Mouse (Mus musculus) midbrain, embryonic 10.5 days (tissue): ENCODE data around the gene Lemd1. TPM values are rescaled to one million over a fixed set of nuclear protein-coding genes. Genes with fewer than 3 reads are reported as not detected.
"Not testable (repeated sequence)": the region's sequence is repeated elsewhere in the genome, so short reads cannot be mapped to it uniquely, and the experiment has no call there.

Source experiments
- DNase-seq: peaks from one replicate; pipeline ENCODE4 v3.0.0-alpha.2; 2017; ENCODE audit warnings: low spot score
- H3K27ac ChIP-seq: fragments of 300-500 bp; sonication (generic); replicated peaks from 2 replicates; pipeline ENCODE4 v1.5.1; 2016; ENCODE audit warnings: mild to moderate bottlenecking
- H3K27me3 ChIP-seq: fragments of 300-500 bp; sonication (generic); 2 replicates; pipeline ENCODE4 v1.6.1; 2016; ENCODE audit warnings: low read depth, mild to moderate bottlenecking; ENCODE audit not compliant: poor library complexity, severe bottlenecking
- H3K36me3 ChIP-seq: fragments of 300-500 bp; sonication (generic); 2 replicates; pipeline ENCODE4 v1.6.1; 2016; ENCODE audit warnings: mild to moderate bottlenecking, moderate library complexity
- H3K4me1 ChIP-seq: fragments of 300-500 bp; sonication (generic); 2 replicates; pipeline ENCODE4 v1.6.1; 2016
- H3K4me3 ChIP-seq: fragments of 300-500 bp; sonication (generic); 2 replicates; pipeline ENCODE4 v1.5.1; 2016; ENCODE audit warnings: mild to moderate bottlenecking, moderate library complexity
- H3K9me3 ChIP-seq: fragments of 300-500 bp; sonication (generic); replicated peaks from 2 replicates; pipeline ENCODE4 v1.6.1; 2016; ENCODE audit warnings: mild to moderate bottlenecking
- WGBS: fragments of 180-500 bp; shearing (Covaris S2); methylation state at CpG from one replicate; pipeline ENCODE4 v1.1.7; 2016; 5-methylcytosine and 5-hydroxymethylcytosine counted together
- polyA plus RNA-seq: library from polyadenylated mRNA; unstranded; fragments of >200 nt; fragmentation: Nextera tagmentation; extraction: Ambion mirVana; gene quantifications from 2 replicates; pipeline ENCODE4 v1.2.1, GENCODE M21; 2016

The Lemd1 gene
- polyA plus RNA-seq, 1 experiment from 2014 or later = 6.2 TPM

GRCm38 (mm10) chr1:132153691-132154090, 37.5 kb upstream of the Lemd1 start:
- Histone ChIP-seq H3K4me3 (no peak overlapping the region), H3K9me3 (no peaks in the 10 kb centered on the region), H3K27me3 (peaks cover 48% of the 10 kb centered on the region), H3K36me3 (no peaks in the 10 kb centered on the region), H3K27ac (peak overlapping the region; percentile 23; the same call in 1 of the 2 replicates), H3K4me1 (peaks cover 33% of the 10 kb centered on the region)
- WGBS = 6% methylated on average over 8 of the region's 8 CpGs
- DNase-seq = no peak

GRCm38 (mm10) chr1:132155737-132156136, 35.5 kb upstream of the Lemd1 start:
- H3K36me3 ChIP-seq = no peaks in the 10 kb centered on the region
- peaks cover 49% of the 10 kb centered on the region for H3K4me1 ChIP-seq
- H3K27ac ChIP-seq = peak overlapping the region; percentile 57; the same call in 1 of the 2 replicates
- H3K9me3 ChIP-seq = no peaks in the 10 kb centered on the region
- H3K4me3 ChIP-seq = peak overlapping the region; percentile 14; the same call in 1 of the 2 replicates
- peaks cover 62% of the 10 kb centered on the region for H3K27me3 ChIP-seq
- DNase-seq = peak; percentile 79
- WGBS = 8% methylated on average over 6 of the region's 6 CpGs

- peak; percentile 89 for DNase-seq
- 26% methylated on average over 14 of the region's 14 CpGs for WGBS
- peaks cover 57% of the 10 kb centered on the region for H3K4me1 ChIP-seq
- no peaks in the 10 kb centered on the region for H3K36me3 ChIP-seq
- H3K4me3 ChIP-seq = 0 out of 2 replicates have a peak overlapping the region, but pooled peaks have one; percentile 16
- H3K27ac ChIP-seq = peak overlapping the region; percentile 55; the same call in 1 of the 2 replicates
- H3K9me3 ChIP-seq = no peaks in the 10 kb centered on the region
- H3K27me3 ChIP-seq = peaks cover 59% of the 10 kb centered on the region
These were observed 34.0 kb upstream of the Lemd1 start for GRCm38 (mm10) chr1:132157016-132157781.

- Histone ChIP-seq H3K4me3 (0 out of 2 replicates have a peak overlapping the region, but pooled peaks have one; percentile 16), H3K27ac (peak overlapping the region; percentile 55; the same call in 1 of the 2 replicates), H3K27me3 (peaks cover 53% of the 10 kb centered on the region), H3K36me3 (no peaks in the 10 kb centered on the region), H3K4me1 (peaks cover 57% of the 10 kb centered on the region), H3K9me3 (no peaks in the 10 kb centered on the region)
- DNase-seq = no peak
- WGBS = 22% methylated on average over 7 of the region's 7 CpGs
These were observed 33.4 kb upstream of the Lemd1 start for GRCm38 (mm10) chr1:132157808-132158207.

- peaks cover 49% of the 10 kb centered on the region for H3K4me1 ChIP-seq
- H3K36me3 ChIP-seq = no peaks in the 10 kb centered on the region
- no peak overlapping the region; the same call in 1 of the 2 replicates for H3K27ac ChIP-seq
- DNase-seq = no peak
- no peak overlapping the region for H3K4me3 ChIP-seq
- no peaks in the 10 kb centered on the region for H3K9me3 ChIP-seq
- WGBS = 18% methylated on average over 2 of the region's 2 CpGs
- peaks cover 50% of the 10 kb centered on the region for H3K27me3 ChIP-seq
These were observed 32.5 kb upstream of the Lemd1 start for GRCm38 (mm10) chr1:132158741-132159140.

GRCm38 (mm10) chr1:132159681-132160080, 31.6 kb upstream of the Lemd1 start:
- no peak overlapping the region for H3K4me3 ChIP-seq
- no peaks in the 10 kb centered on the region for H3K9me3 ChIP-seq
- peaks cover 57% of the 10 kb centered on the region for H3K27me3 ChIP-seq
- 63% methylated on average over 4 of the region's 4 CpGs for WGBS
- H3K27ac ChIP-seq = peak overlapping the region; percentile 53; the same call in 1 of the 2 replicates
- no peak for DNase-seq
- no peaks in the 10 kb centered on the region for H3K36me3 ChIP-seq
- H3K4me1 ChIP-seq = peaks cover 53% of the 10 kb centered on the region

- 63% methylated on average over 7 of the region's 7 CpGs for WGBS
- Histone ChIP-seq H3K4me1 (peaks cover 55% of the 10 kb centered on the region), H3K9me3 (no peaks in the 10 kb centered on the region; the same call in 1 of the 2 replicates), H3K27me3 (peaks cover 57% of the 10 kb centered on the region), H3K36me3 (no peaks in the 10 kb centered on the region), H3K27ac (peak overlapping the region; percentile 55), H3K4me3 (no peak overlapping the region)
- DNase-seq = no peak
These were observed 29.9 kb upstream of the Lemd1 start for GRCm38 (mm10) chr1:132161211-132161880.

- 49% methylated on average over 9 of the region's 9 CpGs for WGBS
- not testable (repeated sequence) for H3K27ac ChIP-seq, H3K9me3 ChIP-seq, DNase-seq, H3K4me3 ChIP-seq, H3K36me3 ChIP-seq
- Histone ChIP-seq H3K4me1 (peaks cover 55% of the 10 kb centered on the region), H3K27me3 (peaks cover 62% of the 10 kb centered on the region)
These were observed 28.6 kb upstream of the Lemd1 start for GRCm38 (mm10) chr1:132162618-132163017.

- WGBS = 50% methylated on average over 13 of the region's 13 CpGs
- peak overlapping the region; percentile 50 for H3K27ac ChIP-seq
These were observed 26.3 kb upstream of the Lemd1 start for GRCm38 (mm10) chr1:132164780-132165518.

GRCm38 (mm10) chr1:132165859-132166258, 25.4 kb upstream of the Lemd1 start:
- Histone ChIP-seq H3K4me3 (no peak overlapping the region), H3K4me1 (peaks cover 51% of the 10 kb centered on the region), H3K27me3 (peaks cover 59% of the 10 kb centered on the region), H3K9me3 (no peaks in the 10 kb centered on the region; the same call in 1 of the 2 replicates), H3K36me3 (no peaks in the 10 kb centered on the region), H3K27ac (no peak overlapping the region)
- WGBS = 52% methylated on average over 3 of the region's 3 CpGs
- no peak for DNase-seq

More at GRCm38 (mm10) chr1:132164780-132165518, 26.3 kb upstream of the Lemd1 start:
- Histone ChIP-seq H3K4me1 (peaks cover 51% of the 10 kb centered on the region), H3K27me3 (peaks cover 60% of the 10 kb centered on the region), H3K36me3 (no peaks in the 10 kb centered on the region), H3K4me3 (no peak overlapping the region), H3K9me3 (no peaks in the 10 kb centered on the region; the same call in 1 of the 2 replicates)
- DNase-seq = no peak

- peak overlapping the region; percentile 34 for H3K4me3 ChIP-seq
- DNase-seq = peak; percentile 50
- WGBS = 11% methylated on average over 12 of the region's 12 CpGs
These were observed 23.0 kb upstream of the Lemd1 start for GRCm38 (mm10) chr1:132168115-132168767.

GRCm38 (mm10) chr1:132170698-132171097, 20.5 kb upstream of the Lemd1 start:
- DNase-seq = no peak
- Histone ChIP-seq H3K36me3 (no peaks in the 10 kb centered on the region), H3K4me1 (peaks cover 42% of the 10 kb centered on the region), H3K27ac (peak overlapping the region; percentile 57; the same call in 1 of the 2 replicates), H3K27me3 (peaks cover 39% of the 10 kb centered on the region), H3K4me3 (no peak overlapping the region), H3K9me3 (no peaks in the 10 kb centered on the region; the same call in 1 of the 2 replicates)
- 65% methylated on average over 6 of the region's 6 CpGs for WGBS

More at GRCm38 (mm10) chr1:132168115-132168767, 23.0 kb upstream of the Lemd1 start:
- Histone ChIP-seq H3K27me3 (peaks cover 54% of the 10 kb centered on the region), H3K9me3 (no peaks in the 10 kb centered on the region; the same call in 1 of the 2 replicates), H3K4me1 (peaks cover 55% of the 10 kb centered on the region), H3K36me3 (no peaks in the 10 kb centered on the region), H3K27ac (0 out of 2 replicates have a peak overlapping the region, but pooled peaks have one; percentile 4)
